Mouse (Mus musculus): Measurements from ENCODE around the gene Zfp882. TPM values are rescaled to one million over a fixed set of nuclear protein-coding genes. Genes with fewer than 3 reads are reported as not detected.
"Not testable (repeated sequence)": the region's sequence is repeated elsewhere in the genome, so short reads cannot be mapped to it uniquely, and the experiment has no call there.

Zfp882 gene
- total and polyA plus RNA-seq, 3 experiments, result 12.4 to 16.1 TPM; not detected in 1

DNA sequence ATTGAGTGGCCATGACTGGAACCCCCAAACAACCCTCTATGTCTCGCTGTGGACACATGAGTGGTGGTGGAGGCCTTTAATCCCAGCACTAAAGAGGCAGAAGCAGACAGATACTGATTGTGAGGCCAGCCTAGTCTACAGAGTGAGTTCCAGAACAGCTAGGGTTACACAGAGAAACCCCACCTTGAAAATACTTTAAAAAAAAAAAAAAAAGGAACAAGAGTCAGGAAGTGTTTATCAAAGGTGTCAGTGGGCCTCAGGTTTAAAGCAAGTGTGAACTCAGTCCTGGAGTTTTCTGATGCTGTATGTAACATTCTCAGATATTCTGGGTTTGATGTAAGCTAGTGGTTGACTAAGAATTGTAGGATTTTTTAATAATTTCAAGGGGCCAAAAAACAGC lies 44.1 kb downstream of the Zfp882 start (continued):
- no peak for TF ChIP-seq RAD21 (IDR thresholded peaks at IDR 0.05; ENCODE audit: low read depth, low read length)

DNA sequence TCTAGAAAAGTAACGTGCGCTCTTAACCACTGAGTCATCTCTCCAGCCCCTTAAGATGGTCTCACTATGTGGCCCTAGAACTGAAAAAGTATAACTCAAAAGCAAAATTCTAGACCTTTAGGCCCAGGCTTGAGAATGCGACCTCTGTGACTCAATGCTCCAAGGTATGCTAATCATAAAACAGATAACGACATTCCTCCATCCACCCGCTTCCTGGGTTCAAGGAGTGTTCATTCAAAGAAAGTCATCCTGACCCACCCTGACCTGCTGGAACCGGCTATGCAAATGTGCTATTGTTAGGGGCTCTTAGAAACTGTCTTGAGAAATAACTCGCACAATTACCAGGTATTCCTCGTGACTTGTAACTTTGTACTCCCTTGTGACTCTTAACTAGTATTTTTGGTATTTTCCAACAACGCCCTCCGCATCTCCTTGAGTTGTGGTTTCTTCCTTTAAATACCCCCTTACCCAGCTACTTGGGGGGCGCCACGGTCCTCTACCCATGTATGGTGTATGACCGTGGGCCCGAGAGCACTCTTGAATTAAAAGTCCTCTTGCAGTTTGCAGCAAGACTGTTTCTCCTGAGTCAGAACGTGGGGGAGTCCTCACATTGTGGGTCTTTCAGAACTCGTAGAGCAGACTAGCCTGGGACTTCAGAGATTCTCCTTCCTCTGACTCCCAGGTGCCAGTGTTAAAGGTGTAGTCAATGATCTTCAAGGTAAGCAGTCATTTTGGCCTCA lies 44.7 kb downstream of the Zfp882 start:
- H3K9ac ChIP-seq (ENCODE audit: control insufficient read depth, low read depth, low read length, poor library complexity, severe bottlenecking); H3K27ac ChIP-seq (ENCODE audit: control insufficient read depth, low read depth, low read length); DNase-seq (ENCODE audit: low read depth, low spot score); H3K4me3 ChIP-seq (ENCODE audit: control insufficient read depth in 1 of 2, insufficient read depth in 1 of 2, low read depth in 2 of 2, low read length in 2 of 2); H3K27me3 ChIP-seq (ENCODE audit: control insufficient read depth in 1 of 2, insufficient read depth in 2 of 2, low read length in 2 of 2); H3K9me3 ChIP-seq (replicated peaks; ENCODE audit: insufficient read depth, low read length): not testable (repeated sequence)
- Histone ChIP-seq H3K4me1 (ENCODE audit: control insufficient read depth in 1 of 2, insufficient read depth in 2 of 2, low read length in 2 of 2) (peaks cover 7 to 20% of the 10 kb centered on the region in 2 experiments; a peak in 3 of 4 replicates), H3K36me3 (ENCODE audit: control insufficient read depth in 1 of 2, insufficient read depth in 2 of 2, low read length in 2 of 2) (peaks cover 7 to 26% of the 10 kb centered on the region in 2 experiments; a peak in 3 of 4 replicates), H3K79me2 (ENCODE audit: control insufficient read depth, insufficient read depth, low read length, poor library complexity) (peaks cover 44% of the 10 kb centered on the region)

DNA sequence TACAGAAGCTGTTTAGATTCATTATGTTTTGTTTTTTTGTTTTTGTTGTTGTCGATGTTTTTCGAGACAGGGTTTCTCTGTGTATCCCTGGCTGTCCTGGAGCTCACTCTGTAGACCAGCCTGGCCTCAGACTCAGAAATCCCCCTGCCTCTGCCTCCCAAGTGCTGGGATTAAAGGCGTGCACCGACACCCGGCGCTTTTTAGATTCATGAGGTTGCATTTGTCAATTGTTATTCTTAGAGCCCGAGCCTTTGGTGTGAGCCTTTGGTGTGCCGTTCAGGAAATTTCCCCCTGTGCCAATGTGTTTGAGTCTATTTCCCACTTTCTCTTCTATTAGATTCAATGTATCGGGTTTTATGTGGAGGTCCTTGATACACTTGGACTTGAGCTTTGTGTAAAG lies 46.3 kb downstream of the Zfp882 start:
- H3K79me2 ChIP-seq (ENCODE audit: control insufficient read depth, insufficient read depth, low read length, poor library complexity), result peaks cover 52% of the 10 kb centered on the region
- no peak overlapping the region for H3K27ac ChIP-seq (ENCODE audit: control insufficient read depth, low read depth, low read length)
- peaks cover 7 to 26% of the 10 kb centered on the region in 2 experiments; a peak in 3 of 4 replicates for H3K36me3 ChIP-seq (ENCODE audit: control insufficient read depth in 1 of 2, insufficient read depth in 2 of 2, low read length in 2 of 2)
- H3K9ac ChIP-seq (ENCODE audit: control insufficient read depth, low read depth, low read length, poor library complexity, severe bottlenecking), result no peak overlapping the region
- DNase-seq (ENCODE audit: low read depth, low spot score), result no peak
- peaks cover 7 to 19% of the 10 kb centered on the region in 2 experiments; a peak in 3 of 4 replicates for H3K4me1 ChIP-seq (ENCODE audit: control insufficient read depth in 1 of 2, insufficient read depth in 2 of 2, low read length in 2 of 2)
- TF ChIP-seq MYC (IDR thresholded peaks at IDR 0.05; ENCODE audit: low read depth, low read length) (no peak), MYB (IDR thresholded peaks at IDR 0.05; ENCODE audit: low read depth, low read length) (no peak), MXI1 (IDR thresholded peaks at IDR 0.05; ENCODE audit: low read depth, low read length) (no peak), SMC3 (IDR thresholded peaks at IDR 0.05; ENCODE audit: low read depth, low read length) (no peak), ETS1 (IDR thresholded peaks at IDR 0.05; ENCODE audit: low read depth, low read length) (no peak), MAZ (IDR thresholded peaks at IDR 0.05; ENCODE audit: low read depth, low read length) (no peak), CHD2 (IDR thresholded peaks at IDR 0.05; ENCODE audit: low read length) (no peak)
- H3K27me3 ChIP-seq (ENCODE audit: control insufficient read depth in 1 of 2, insufficient read depth in 2 of 2, low read length in 2 of 2), result no peaks in the 10 kb centered on the region
- no peak overlapping the region for H3K4me3 ChIP-seq (ENCODE audit: control insufficient read depth in 1 of 2, insufficient read depth in 1 of 2, low read depth in 2 of 2, low read length in 2 of 2)
- no peaks in the 10 kb centered on the region for H3K9me3 ChIP-seq (replicated peaks; ENCODE audit: insufficient read depth, low read length)

DNA sequence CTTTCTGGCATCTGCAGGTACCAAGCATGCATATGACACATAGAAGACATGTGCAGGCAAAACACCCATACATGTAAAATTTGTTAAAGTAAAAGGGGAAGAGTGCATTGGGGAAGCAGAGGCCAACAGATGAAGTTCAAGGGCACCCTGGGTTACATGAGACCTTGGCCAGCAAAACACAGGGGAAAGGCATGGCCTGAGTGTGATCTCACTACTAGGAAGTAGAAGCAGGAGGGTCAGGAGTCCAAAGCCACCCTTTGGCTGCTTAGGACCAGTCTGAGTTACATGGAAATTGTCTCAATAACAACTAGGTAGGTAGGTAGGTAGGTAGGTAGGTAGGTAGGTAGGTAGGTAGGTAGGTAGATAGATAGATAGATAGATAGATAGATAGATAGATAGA lies 52.1 kb downstream of the Zfp882 start:
- H3K9ac ChIP-seq (ENCODE audit: control insufficient read depth, low read depth, low read length, poor library complexity, severe bottlenecking), result no peak overlapping the region
- DNase-seq (ENCODE audit: low read depth, low spot score), result no peak
- H3K79me2 ChIP-seq (ENCODE audit: control insufficient read depth, insufficient read depth, low read length, poor library complexity), result peaks cover 47% of the 10 kb centered on the region
- no peaks in the 10 kb centered on the region for H3K27me3 ChIP-seq (ENCODE audit: control insufficient read depth in 1 of 2, insufficient read depth in 2 of 2, low read length in 2 of 2)
- H3K4me1 ChIP-seq (ENCODE audit: control insufficient read depth in 1 of 2, insufficient read depth in 2 of 2, low read length in 2 of 2), result no peaks in the 10 kb centered on the region; a peak in 2 of 4 replicates
- no peak for TF ChIP-seq ZC3H11A (IDR thresholded peaks at IDR 0.05; ENCODE audit: low read depth, low read length)
- no peak for TF ChIP-seq SIN3A (IDR thresholded peaks at IDR 0.05; ENCODE audit: low read length)
- TF ChIP-seq MEF2A (IDR thresholded peaks at IDR 0.05; ENCODE audit: extremely low read depth, insufficient replicate concordance, low read depth, low read length, poor library complexity, severe bottlenecking), result no peak
- TF ChIP-seq SMC3 (IDR thresholded peaks at IDR 0.05; ENCODE audit: low read depth, low read length), result no peak
- TF ChIP-seq POLR2AphosphoS5 (IDR thresholded peaks at IDR 0.05; ENCODE audit: borderline replicate concordance, low read depth, low read length), result no peak
- H3K36me3 ChIP-seq (ENCODE audit: control insufficient read depth in 1 of 2, insufficient read depth in 2 of 2, low read length in 2 of 2), result peaks cover 4 to 31% of the 10 kb centered on the region in 2 experiments; a peak in 3 of 4 replicates
- H3K4me3 ChIP-seq (ENCODE audit: control insufficient read depth in 1 of 2, insufficient read depth in 1 of 2, low read depth in 2 of 2, low read length in 2 of 2), result no peak overlapping the region
- no peaks in the 10 kb centered on the region for H3K9me3 ChIP-seq (replicated peaks; ENCODE audit: insufficient read depth, low read length)
- H3K27ac ChIP-seq (ENCODE audit: control insufficient read depth, low read depth, low read length), result no peak overlapping the region

Measured in MEL (cell line).